Comparison of ENCODE assay signal across 27 mouse cellular contexts in the genomic region with DNA sequence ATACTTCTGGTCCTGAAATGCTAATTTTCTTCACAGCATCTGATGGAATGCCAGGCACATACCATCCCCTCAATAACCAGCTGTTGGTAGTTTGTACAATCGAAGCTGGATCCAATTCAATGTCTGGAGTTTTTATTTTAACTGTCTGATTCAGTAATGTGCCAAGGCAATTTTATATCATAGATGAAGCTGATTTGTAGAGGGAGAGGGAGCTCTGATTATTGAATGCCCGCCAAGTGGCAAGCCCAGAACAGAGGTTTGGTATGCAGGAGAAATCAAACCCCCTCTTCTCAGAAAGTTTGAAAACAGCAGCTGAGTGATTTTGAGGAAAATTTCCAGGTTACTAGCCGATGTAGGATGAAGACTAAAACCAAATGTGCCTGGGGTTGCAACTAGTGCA.
"Had no signal": no experiment of that assay in that cellular context is flagged by ENCODE, and none has a peak within 500 bp of the region (broad histone marks: within the 10 kb centered on the region; RNA-seq: fewer than 3 reads in every experiment).

No protein-coding gene starts in this region.

- H3K4me3 ChIP-seq: embryonic facial prominence, embryonic 12.5 days; embryonic facial prominence, embryonic 13.5 days; embryonic facial prominence, embryonic 15.5 days; erythroblast, embryonic 14.5 days; forebrain, embryonic 12.5 days; forebrain, embryonic 13.5 days; forebrain, embryonic 15.5 days; gastrocnemius, adult 2 months; heart, adult 2 months; heart, embryonic 10.5 days had no signal

- DNase-seq: cerebellum, adult 2 months; cerebellum, adult 8-10 months; cerebellum, adult 9-10 months; cerebellum, adult 9-11 months; cerebellum, postnatal 10 days; cerebellum, postnatal 14 days; cerebellum, postnatal 25 days; cerebellum, postnatal 36 days; embryo, embryonic 11 days; gastrocnemius, adult 2 months; gastrocnemius, postnatal 10 days; gastrocnemius, postnatal 14 days; gastrocnemius, postnatal 25 days; gastrocnemius, postnatal 36 days; heart, adult 11 months; heart, adult 18-20 months; heart, adult 2 months had no signal

- H3K27me3 ChIP-seq: embryonic facial prominence, embryonic 12.5 days; embryonic facial prominence, embryonic 13.5 days; embryonic facial prominence, embryonic 15.5 days; forebrain, embryonic 12.5 days; forebrain, embryonic 13.5 days; forebrain, embryonic 15.5 days had no signal

- H3K4me1 ChIP-seq: embryonic facial prominence, embryonic 12.5 days; embryonic facial prominence, embryonic 15.5 days; forebrain, embryonic 12.5 days; heart, embryonic 10.5 days had no signal

- H3K27ac ChIP-seq: embryonic facial prominence, embryonic 12.5 days; embryonic facial prominence, embryonic 15.5 days; forebrain, embryonic 12.5 days; forebrain, embryonic 13.5 days; forebrain, embryonic 15.5 days; gastrocnemius, adult 2 months; heart, adult 2 months; heart, embryonic 10.5 days had no signal

- H3K9ac ChIP-seq: embryonic facial prominence, embryonic 12.5 days; embryonic facial prominence, embryonic 13.5 days; embryonic facial prominence, embryonic 15.5 days; forebrain, embryonic 12.5 days; forebrain, embryonic 13.5 days; forebrain, embryonic 15.5 days had no signal

- H3K9me3 ChIP-seq: embryonic facial prominence, embryonic 12.5 days; embryonic facial prominence, embryonic 13.5 days; embryonic facial prominence, embryonic 15.5 days; forebrain, embryonic 12.5 days; forebrain, embryonic 13.5 days; forebrain, embryonic 15.5 days; heart, embryonic 10.5 days had no signal

- H3K4me2 ChIP-seq: embryonic facial prominence, embryonic 12.5 days; embryonic facial prominence, embryonic 13.5 days; embryonic facial prominence, embryonic 15.5 days; forebrain, embryonic 12.5 days; forebrain, embryonic 13.5 days; forebrain, embryonic 15.5 days had no signal

- ATAC-seq: forebrain, embryonic 13.5 days; forebrain, embryonic 14.5 days; forebrain, embryonic 15.5 days; forebrain, embryonic 16.5 days had no signal

- H3K36me3 ChIP-seq: embryonic facial prominence, embryonic 12.5 days; embryonic facial prominence, embryonic 13.5 days; embryonic facial prominence, embryonic 15.5 days; forebrain, embryonic 12.5 days; forebrain, embryonic 15.5 days; heart, embryonic 10.5 days had no signal
